Mouse (Mus musculus) embryonic facial prominence, embryonic 13.5 days (tissue): ENCODE data around the gene Reep6. TPM values are rescaled to one million over a fixed set of nuclear protein-coding genes. Genes with fewer than 3 reads are reported as not detected.

Experiments used
- ATAC-seq: fragments of 200-750 bp; cut with Nextera tagmentation; 2 replicates; pipeline ENCODE4 v1.8.0; 2017; ENCODE audit warnings: low read depth; ENCODE audit not compliant: insufficient number of reproducible peaks, insufficient read depth, low FRiP score, low TSS enrichment
- H3K27ac ChIP-seq: fragments of 300-500 bp; sonication (generic); 2 replicates; pipeline ENCODE4 v1.5.1; 2015; ENCODE audit warnings: moderate library complexity, mild to moderate bottlenecking, inconsistent platforms
- H3K27me3 ChIP-seq: fragments of 300-500 bp; sonication (generic); 2 replicates; pipeline ENCODE4 v1.6.1; 2015; ENCODE audit warnings: mild to moderate bottlenecking, inconsistent platforms
- H3K36me3 ChIP-seq: fragments of 300-500 bp; sonication (generic); 2 replicates; pipeline ENCODE4 v1.6.1; 2015; ENCODE audit warnings: mild to moderate bottlenecking, inconsistent platforms
- H3K4me1 ChIP-seq: fragments of 300-500 bp; sonication (generic); 2 replicates; pipeline ENCODE4 v1.6.1; 2015; ENCODE audit warnings: inconsistent platforms
- H3K4me2 ChIP-seq: fragments of 300-500 bp; sonication (generic); 2 replicates; pipeline ENCODE4 v1.6.1; 2015; ENCODE audit warnings: moderate library complexity, mild to moderate bottlenecking, inconsistent platforms
- H3K4me3 ChIP-seq: fragments of 300-500 bp; sonication (generic); 2 replicates; pipeline ENCODE4 v1.5.1; 2015; ENCODE audit warnings: mild to moderate bottlenecking, inconsistent platforms
- H3K9ac ChIP-seq: fragments of 300-500 bp; sonication (generic); 2 replicates; pipeline ENCODE4 v1.6.1; 2015; ENCODE audit warnings: mild to moderate bottlenecking, inconsistent platforms
- H3K9me3 ChIP-seq: fragments of 300-500 bp; sonication (generic); 2 replicates; pipeline ENCODE4 v1.6.1; 2016; ENCODE audit warnings: inconsistent platforms
- WGBS: fragments of 180-500 bp; shearing (Covaris S2); methylation state at CpG from one replicate; pipeline ENCODE4 v1.1.7; 2015; ENCODE audit warnings: mixed read lengths; 5-methylcytosine and 5-hydroxymethylcytosine counted together
- polyA plus RNA-seq: library from polyadenylated mRNA; unstranded; fragments of >200 nt; fragmentation: Nextera tagmentation; extraction: Ambion mirVana; gene quantifications from 2 replicates; pipeline ENCODE4 v1.2.1, GENCODE M21; 2015

The Reep6 gene
- polyA plus RNA-seq, result 6.0 and 6.3 TPM in 2 replicates

DNA sequence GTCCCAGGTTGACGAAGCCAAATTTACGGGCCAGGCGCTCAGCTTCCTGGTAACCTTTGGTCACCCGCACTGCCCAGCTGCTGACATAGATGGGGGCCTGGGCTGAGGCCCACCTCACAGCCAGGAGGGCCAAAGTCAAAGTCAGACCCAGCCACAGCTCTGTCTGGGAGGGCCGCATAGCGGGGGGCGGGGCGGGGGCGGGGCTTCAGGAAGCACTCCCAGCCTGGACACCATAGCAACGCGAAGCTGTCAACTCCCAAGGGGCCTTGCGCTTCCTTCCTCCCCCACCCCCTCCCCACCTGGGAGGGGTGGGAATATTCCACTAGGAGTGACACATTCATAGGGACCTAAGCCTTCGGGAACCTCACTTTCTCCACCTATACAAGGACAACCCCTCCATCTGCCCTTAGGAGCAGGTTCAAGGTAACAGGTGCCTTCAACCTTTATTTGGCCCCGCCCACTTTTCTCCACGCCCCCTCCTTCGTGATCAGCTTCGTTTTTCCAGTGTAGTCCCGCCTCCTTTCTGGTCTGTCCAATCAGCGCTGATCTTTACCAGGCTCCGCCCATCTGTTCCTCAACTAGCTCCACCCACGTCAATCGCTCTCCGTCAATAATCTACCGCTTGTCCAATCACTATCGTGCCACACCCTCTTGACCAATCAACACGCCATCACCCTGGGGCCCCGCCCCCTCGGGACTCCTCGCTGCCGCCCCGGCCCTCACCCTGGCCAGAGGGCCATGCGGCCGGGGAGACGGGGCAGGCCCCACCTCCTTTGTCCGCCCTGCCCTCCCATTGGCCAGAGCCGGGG is at the start of gene Reep6, which contains the start of gene Pcsk4:
Gene Reep6, plus strand, starts transcription at position 681 of the 809 bp plus-strand sequence.
Gene Pcsk4, minus strand, starts transcription at position 226 of the 809 bp plus-strand sequence.
- ATAC-seq, result peak; percentile 81
- peaks cover 25% of the 10 kb centered on the region for H3K27me3 ChIP-seq
- peaks cover 23% of the 10 kb centered on the region for H3K4me1 ChIP-seq
- 5% methylated on average over 35 of the region's 36 CpGs for WGBS
- H3K9ac ChIP-seq, result peak within 1 kb of the TSS; percentile 72
- peak within 1 kb of the TSS; percentile 54 for H3K4me3 ChIP-seq
- H3K36me3 ChIP-seq, result no peaks in the 10 kb centered on the region
- no peaks in the 10 kb centered on the region for H3K9me3 ChIP-seq
- peak within 1 kb of the TSS; percentile 94 for H3K4me2 ChIP-seq
- no peak within 1 kb of the TSS for H3K27ac ChIP-seq

GRCm38 (mm10) chr10:80281304-80281703 is 48.4 kb upstream of the Reep6 start:
- Histone ChIP-seq H3K4me2 (no peak overlapping the region), H3K9ac (0 out of 2 replicates have a peak overlapping the region, but pooled peaks have one; percentile 33), H3K27ac (no peak overlapping the region), H3K36me3 (peaks cover 96% of the 10 kb centered on the region), H3K4me3 (no peak overlapping the region), H3K27me3 (no peaks in the 10 kb centered on the region), H3K9me3 (no peaks in the 10 kb centered on the region), H3K4me1 (peaks cover 5% of the 10 kb centered on the region; the same call in 1 of the 2 replicates)
- ATAC-seq, result no peak
- WGBS, result 85% methylated on average over 7 of the region's 7 CpGs

DNA sequence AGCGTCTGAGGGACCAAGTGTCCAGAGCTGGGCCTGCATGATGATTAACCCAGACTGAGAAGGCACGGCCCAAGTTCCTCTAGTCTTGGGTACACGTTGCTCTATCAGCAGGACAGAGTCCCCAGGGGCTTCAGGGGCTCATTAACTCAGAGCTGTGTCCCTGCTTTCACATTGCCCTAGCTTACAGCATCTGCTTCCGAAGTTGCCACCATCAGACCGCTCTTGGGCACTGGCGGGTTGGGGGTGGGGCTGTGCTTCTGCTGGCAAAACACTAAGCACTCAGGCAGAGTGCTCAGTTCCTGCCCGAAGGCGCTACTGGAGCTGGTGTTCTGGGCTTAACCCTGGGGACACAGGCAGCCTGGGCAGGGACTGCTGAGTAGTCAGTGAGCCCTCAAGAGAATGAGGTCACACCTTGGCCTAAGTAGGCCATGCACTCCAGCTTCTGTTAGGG is 47.8 kb upstream of the Reep6 start:
- no peak for ATAC-seq
- peaks cover 97% of the 10 kb centered on the region for H3K36me3 ChIP-seq
- H3K4me3 ChIP-seq, result no peak overlapping the region

GRCm38 (mm10) chr10:80282481-80283441 is 47.0 kb upstream of the Reep6 start:
- Histone ChIP-seq H3K27ac (no peak overlapping the region), H3K4me2 (no peak overlapping the region), H3K4me1 (peaks cover 5% of the 10 kb centered on the region; the same call in 1 of the 2 replicates), H3K9ac (no peak overlapping the region), H3K27me3 (no peaks in the 10 kb centered on the region), H3K9me3 (no peaks in the 10 kb centered on the region), H3K36me3 (peaks cover 97% of the 10 kb centered on the region), H3K4me3 (no peak overlapping the region)
- ATAC-seq, result no peak
- WGBS, result 86% methylated on average over 20 of the region's 20 CpGs

More for the DNA sequence above, 47.8 kb upstream of the Reep6 start:
- H3K27me3 ChIP-seq, result no peaks in the 10 kb centered on the region
- H3K27ac ChIP-seq, result no peak overlapping the region
- 0 out of 2 replicates have a peak overlapping the region, but pooled peaks have one; percentile 33 for H3K9ac ChIP-seq
- H3K4me2 ChIP-seq, result no peak overlapping the region
- 74% methylated on average over 8 of the region's 8 CpGs for WGBS
- H3K9me3 ChIP-seq, result no peaks in the 10 kb centered on the region
- peaks cover 5% of the 10 kb centered on the region; the same call in 1 of the 2 replicates for H3K4me1 ChIP-seq

GRCm38 (mm10) chr10:80285222-80286070 is 44.3 kb upstream of the Reep6 start:
- 85% methylated on average over 15 of the region's 15 CpGs for WGBS
- no peak overlapping the region for H3K9ac ChIP-seq

DNA sequence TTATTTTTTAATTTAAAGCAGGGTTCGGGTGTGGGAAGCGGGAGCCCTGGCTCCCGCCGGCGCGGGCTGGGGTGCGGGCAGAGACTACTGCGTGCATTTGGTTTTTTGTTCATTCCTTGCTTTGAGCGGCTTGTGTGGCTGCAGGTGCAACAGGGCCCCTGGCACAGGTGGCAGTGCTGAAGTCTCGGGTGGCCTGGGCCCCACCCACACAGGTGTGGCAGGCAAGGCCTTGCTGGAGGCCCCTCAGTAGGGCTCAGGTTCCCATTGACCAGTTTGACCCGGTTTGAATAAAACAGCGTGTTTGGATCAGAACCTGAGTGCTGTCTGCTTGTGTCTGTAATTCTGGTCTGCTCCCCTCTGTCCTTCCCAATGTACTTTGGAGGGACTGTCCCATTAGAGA is 41.7 kb upstream of the Reep6 start:
- Histone ChIP-seq H3K27ac (no peak overlapping the region), H3K9me3 (no peaks in the 10 kb centered on the region), H3K27me3 (no peaks in the 10 kb centered on the region), H3K4me1 (peaks cover 5% of the 10 kb centered on the region), H3K4me2 (no peak overlapping the region), H3K36me3 (peaks cover 60% of the 10 kb centered on the region), H3K9ac (no peak overlapping the region), H3K4me3 (no peak overlapping the region)
- ATAC-seq, result no peak
- 89% methylated on average over 12 of the region's 12 CpGs for WGBS

More at GRCm38 (mm10) chr10:80285222-80286070, 44.3 kb upstream of the Reep6 start:
- H3K4me3 ChIP-seq, result no peak overlapping the region
- H3K4me1 ChIP-seq, result peaks cover 5% of the 10 kb centered on the region; the same call in 1 of the 2 replicates
- no peak overlapping the region for H3K4me2 ChIP-seq
- H3K27me3 ChIP-seq, result no peaks in the 10 kb centered on the region
- H3K36me3 ChIP-seq, result peaks cover 86% of the 10 kb centered on the region
- ATAC-seq, result no peak
- no peak overlapping the region for H3K27ac ChIP-seq
- H3K9me3 ChIP-seq, result no peaks in the 10 kb centered on the region

- Histone ChIP-seq H3K4me2 (no peak overlapping the region), H3K36me3 (peaks cover 59% of the 10 kb centered on the region), H3K9me3 (no peaks in the 10 kb centered on the region), H3K27me3 (no peaks in the 10 kb centered on the region), H3K4me1 (peaks cover 11% of the 10 kb centered on the region), H3K9ac (no peak overlapping the region), H3K27ac (no peak overlapping the region), H3K4me3 (no peak overlapping the region)
- no peak for ATAC-seq
- 71% methylated on average over 8 of the region's 8 CpGs for WGBS
Observed at GRCm38 (mm10) chr10:80288657-80289056, 41.1 kb upstream of the Reep6 start.

GRCm38 (mm10) chr10:80292251-80293146 is 37.3 kb upstream of the Reep6 start, which contains the start of gene Rps15:
Gene Rps15, plus strand, starts transcription at chr10:80292453.
- H3K9me3 ChIP-seq, result no peaks in the 10 kb centered on the region
- H3K27me3 ChIP-seq, result peaks cover 9% of the 10 kb centered on the region
- H3K4me3 ChIP-seq, result peak within 1 kb of the TSS; percentile 81
- peaks cover 38% of the 10 kb centered on the region for H3K4me1 ChIP-seq
- under 1% methylated on average over 72 of the region's 72 CpGs for WGBS
- H3K27ac ChIP-seq, result peak within 1 kb of the TSS; percentile 95
- H3K9ac ChIP-seq, result peak within 1 kb of the TSS; percentile 99
- H3K36me3 ChIP-seq, result peaks cover 36% of the 10 kb centered on the region
- peak within 1 kb of the TSS; percentile 92 for H3K4me2 ChIP-seq
- peak; percentile 81 for ATAC-seq

GRCm38 (mm10) chr10:80293325-80293724 is 36.4 kb upstream of the Reep6 start:
- peak overlapping the region; percentile 92 for H3K4me2 ChIP-seq
- H3K4me1 ChIP-seq, result peaks cover 38% of the 10 kb centered on the region
- 25% methylated on average over 14 of the region's 14 CpGs for WGBS
- no peak for ATAC-seq
- H3K36me3 ChIP-seq, result peaks cover 29% of the 10 kb centered on the region
- peak overlapping the region; percentile 81 for H3K4me3 ChIP-seq
- H3K27me3 ChIP-seq, result peaks cover 17% of the 10 kb centered on the region
- no peaks in the 10 kb centered on the region for H3K9me3 ChIP-seq
- peak overlapping the region; percentile 95; the same call in 1 of the 2 replicates for H3K27ac ChIP-seq
- peak overlapping the region; percentile 99 for H3K9ac ChIP-seq
